Mouse (Mus musculus): ENCODE results near the gene Zmynd19. TPM values are rescaled to one million over a fixed set of nuclear protein-coding genes. Genes with fewer than 3 reads are reported as not detected.
"Not testable (repeated sequence)": the region's sequence is repeated elsewhere in the genome, so short reads cannot be mapped to it uniquely, and the experiment has no call there.

The Zmynd19 gene
- polyA plus RNA-seq, 1 experiment from 2014 or later: 20.7 TPM

DNA sequence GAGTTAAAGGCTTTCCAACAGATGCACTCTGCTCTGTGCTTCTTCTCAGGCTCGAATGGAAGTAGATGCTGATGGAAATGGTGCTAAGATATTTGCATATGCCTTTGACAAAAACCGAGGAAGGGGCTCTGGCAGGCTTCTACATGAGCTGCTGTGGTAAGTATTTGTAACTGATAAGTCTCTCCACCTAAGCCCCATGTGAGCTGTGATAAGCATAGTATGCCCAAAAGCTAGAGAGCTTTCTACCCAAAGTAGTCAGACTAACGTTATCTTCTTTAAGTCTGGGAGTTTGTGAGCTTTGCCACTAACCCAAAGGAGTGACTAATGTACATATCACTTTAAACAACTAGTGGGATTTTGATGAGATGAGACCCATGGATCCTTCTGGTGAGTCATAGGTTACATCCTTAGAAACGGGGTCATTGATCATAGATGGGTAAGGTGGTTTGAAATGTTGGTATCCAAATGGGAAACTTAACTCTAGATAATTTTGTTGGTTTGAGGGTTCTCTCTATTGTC is 3.0 kb downstream of the Zmynd19 start:
- ATAC-seq (ENCODE audit: low FRiP score): no peak
- no peak overlapping the region for H3K4me3 ChIP-seq
- peaks cover 16% of the 10 kb centered on the region for H3K4me1 ChIP-seq
- H3K9ac ChIP-seq: no peak overlapping the region
- H3K4me2 ChIP-seq (replicated peaks): no peak overlapping the region
- 92% methylated on average over 4 of the region's 4 CpGs for WGBS
- no peaks in the 10 kb centered on the region for H3K9me3 ChIP-seq (replicated peaks)
- no peak overlapping the region for H3K27ac ChIP-seq
- H3K36me3 ChIP-seq: peaks cover 56% of the 10 kb centered on the region
- H3K27me3 ChIP-seq: no peaks in the 10 kb centered on the region

GRCm38 (mm10) chr2:24960910-24961309 is 11.3 kb downstream of the Zmynd19 start:
- H3K36me3 ChIP-seq: peaks cover 59% of the 10 kb centered on the region
- no peak overlapping the region for H3K9ac ChIP-seq
- H3K4me2 ChIP-seq (replicated peaks): no peak overlapping the region
- no peak overlapping the region for H3K4me3 ChIP-seq
- no peaks in the 10 kb centered on the region for H3K27me3 ChIP-seq
- no peaks in the 10 kb centered on the region for H3K9me3 ChIP-seq (replicated peaks)
- peaks cover 12% of the 10 kb centered on the region for H3K4me1 ChIP-seq
- no peak overlapping the region for H3K27ac ChIP-seq
- WGBS: 36% methylated on average over 3 of the region's 3 CpGs
- ATAC-seq (ENCODE audit: low FRiP score): no peak

DNA sequence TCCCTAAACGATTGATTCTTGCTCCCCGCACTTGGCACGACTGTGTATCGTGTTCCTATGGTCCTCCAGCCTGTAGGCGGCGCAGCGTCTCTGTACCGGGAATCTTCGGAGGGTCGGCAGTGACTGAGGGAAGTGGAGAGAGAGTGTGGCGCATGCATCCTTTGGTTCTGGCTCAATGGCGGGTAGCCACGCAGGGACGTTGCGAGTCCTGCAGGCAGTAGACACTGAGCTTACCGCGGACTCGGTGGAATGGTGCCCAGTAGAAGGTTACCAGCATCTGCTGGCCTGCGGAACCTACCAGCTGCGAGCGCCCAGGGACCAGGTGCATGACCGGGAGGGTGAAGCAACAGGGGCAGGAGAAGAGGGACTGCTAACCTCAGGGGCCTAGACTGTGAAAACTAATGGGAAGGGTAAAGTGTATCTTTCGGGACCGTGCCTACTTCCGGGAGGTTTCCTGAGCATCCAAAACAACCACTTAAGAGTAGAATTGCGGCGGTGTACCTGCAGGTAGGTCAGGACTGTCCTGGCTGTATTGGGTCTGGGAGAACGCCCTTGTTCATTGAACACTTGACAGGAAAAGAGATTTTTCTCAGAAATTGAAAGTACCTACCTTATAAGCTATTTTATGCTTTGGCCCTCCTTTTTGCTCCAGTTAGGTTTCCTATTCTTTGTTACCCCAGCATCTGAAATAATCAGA is 12.9 kb downstream of the Zmynd19 start, which contains the start of gene Dph7:
Gene Dph7, plus strand, starts transcription at position 97 of the 697 bp plus-strand sequence.
- H3K4me3 ChIP-seq: peak within 1 kb of the TSS; percentile 68
- no peak within 1 kb of the TSS for H3K27ac ChIP-seq
- no peaks in the 10 kb centered on the region for H3K9me3 ChIP-seq (replicated peaks)
- no peaks in the 10 kb centered on the region for H3K27me3 ChIP-seq
- peaks cover 55% of the 10 kb centered on the region for H3K36me3 ChIP-seq
- peak within 1 kb of the TSS; percentile 82 for H3K4me2 ChIP-seq (replicated peaks)
- H3K9ac ChIP-seq: peak within 1 kb of the TSS; percentile 84
- ATAC-seq (ENCODE audit: low FRiP score): peak; percentile 89
- 1% methylated on average over 28 of the region's 28 CpGs for WGBS
- peaks cover 12% of the 10 kb centered on the region for H3K4me1 ChIP-seq

- Histone ChIP-seq H3K4me1 (peaks cover 11% of the 10 kb centered on the region), H3K9me3 (replicated peaks) (no peaks in the 10 kb centered on the region), H3K9ac (no peak overlapping the region), H3K36me3 (peaks cover 63% of the 10 kb centered on the region), H3K4me3 (no peak overlapping the region), H3K27me3 (no peaks in the 10 kb centered on the region), H3K27ac (no peak overlapping the region), H3K4me2 (replicated peaks) (no peak overlapping the region)
- no peak for ATAC-seq (ENCODE audit: low FRiP score)
- WGBS: 87% methylated on average over 4 of the region's 4 CpGs
These were observed 20.8 kb downstream of the Zmynd19 start for GRCm38 (mm10) chr2:24970386-24970785.

- WGBS: 2% methylated on average over 17 of the region's 17 CpGs
- Histone ChIP-seq H3K9ac (peak overlapping the region; percentile 69), H3K4me3 (peak overlapping the region; percentile 71), H3K27ac (peak overlapping the region; percentile 91), H3K4me1 (peaks cover 20% of the 10 kb centered on the region), H3K4me2 (replicated peaks) (peak overlapping the region; percentile 93), H3K36me3 (peaks cover 32% of the 10 kb centered on the region)
- ATAC-seq (ENCODE audit: low FRiP score); H3K27me3 ChIP-seq; H3K9me3 ChIP-seq (replicated peaks): not testable (repeated sequence)
These were observed 24.9 kb downstream of the Zmynd19 start for GRCm38 (mm10) chr2:24974452-24974851.

- H3K4me1 ChIP-seq: peaks cover 20% of the 10 kb centered on the region
- peak within 1 kb of the TSS; percentile 93 for H3K4me2 ChIP-seq (replicated peaks)
- H3K27me3 ChIP-seq: no peaks in the 10 kb centered on the region
- H3K9me3 ChIP-seq (replicated peaks): no peaks in the 10 kb centered on the region
- H3K9ac ChIP-seq: peak within 1 kb of the TSS; percentile 69
- ATAC-seq (ENCODE audit: low FRiP score): peak; percentile 100
- peak within 1 kb of the TSS; percentile 71 for H3K4me3 ChIP-seq
- H3K36me3 ChIP-seq: peaks cover 25% of the 10 kb centered on the region
- H3K27ac ChIP-seq: peak within 1 kb of the TSS; percentile 91
- under 1% methylated on average over 64 of the region's 64 CpGs for WGBS
These were observed 25.5 kb downstream of the Zmynd19 start, which contains the start of gene Mrpl41 for GRCm38 (mm10) chr2:24974906-24975703. Gene Mrpl41, minus strand, starts transcription at chr2:24975098.

- H3K27me3 ChIP-seq: no peaks in the 10 kb centered on the region
- WGBS: under 1% methylated on average over 16 of the region's 16 CpGs
- peak within 1 kb of the TSS; percentile 93 for H3K4me2 ChIP-seq (replicated peaks)
- peak; percentile 18 for ATAC-seq (ENCODE audit: low FRiP score)
- peak within 1 kb of the TSS; percentile 69 for H3K9ac ChIP-seq
- H3K9me3 ChIP-seq (replicated peaks): no peaks in the 10 kb centered on the region
- peak within 1 kb of the TSS; percentile 71 for H3K4me3 ChIP-seq
- peaks cover 18% of the 10 kb centered on the region for H3K36me3 ChIP-seq
- H3K27ac ChIP-seq: peak within 1 kb of the TSS; percentile 91
- peaks cover 20% of the 10 kb centered on the region for H3K4me1 ChIP-seq
These were observed 26.2 kb downstream of the Zmynd19 start, which contains the start of gene Pnpla7 for GRCm38 (mm10) chr2:24975704-24976297. Gene Pnpla7, plus strand, starts transcription at chr2:24976033.

DNA sequence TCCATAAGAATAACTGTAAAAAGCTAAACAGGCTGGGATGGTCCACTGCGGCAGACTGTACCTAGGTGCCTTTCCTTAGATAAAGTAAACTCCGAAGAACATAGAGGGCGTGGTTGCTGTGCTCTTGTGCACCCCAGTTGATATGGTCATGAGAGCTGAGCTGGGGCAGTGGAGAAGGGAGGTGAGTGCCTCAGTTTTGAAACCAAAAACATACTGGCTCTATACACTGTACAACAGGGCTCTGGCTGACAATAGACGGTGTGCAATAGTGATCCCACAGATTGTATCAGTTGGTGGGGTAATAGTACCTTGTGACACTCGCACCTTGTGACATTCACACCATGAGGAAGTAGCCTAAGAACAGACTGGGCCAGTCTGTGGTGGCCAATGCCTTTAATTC is 27.4 kb downstream of the Zmynd19 start:
- Histone ChIP-seq H3K27me3 (no peaks in the 10 kb centered on the region), H3K4me3 (no peak overlapping the region), H3K9ac (no peak overlapping the region), H3K27ac (no peak overlapping the region), H3K4me1 (peaks cover 20% of the 10 kb centered on the region), H3K9me3 (replicated peaks) (no peaks in the 10 kb centered on the region), H3K36me3 (peaks cover 8% of the 10 kb centered on the region), H3K4me2 (replicated peaks) (no peak overlapping the region)
- WGBS: 95% methylated on average over 5 of the region's 5 CpGs
- ATAC-seq (ENCODE audit: low FRiP score): no peak

GRCm38 (mm10) chr2:24987762-24988161 is 38.2 kb downstream of the Zmynd19 start:
- H3K4me3 ChIP-seq: no peak overlapping the region
- H3K27me3 ChIP-seq: no peaks in the 10 kb centered on the region
- H3K36me3 ChIP-seq: no peaks in the 10 kb centered on the region
- no peaks in the 10 kb centered on the region for H3K4me1 ChIP-seq
- 70% methylated on average over 2 of the region's 2 CpGs for WGBS
- H3K4me2 ChIP-seq (replicated peaks): no peak overlapping the region
- no peak overlapping the region for H3K9ac ChIP-seq
- no peaks in the 10 kb centered on the region for H3K9me3 ChIP-seq (replicated peaks)
- no peak for ATAC-seq (ENCODE audit: low FRiP score)
- no peak overlapping the region for H3K27ac ChIP-seq

DNA sequence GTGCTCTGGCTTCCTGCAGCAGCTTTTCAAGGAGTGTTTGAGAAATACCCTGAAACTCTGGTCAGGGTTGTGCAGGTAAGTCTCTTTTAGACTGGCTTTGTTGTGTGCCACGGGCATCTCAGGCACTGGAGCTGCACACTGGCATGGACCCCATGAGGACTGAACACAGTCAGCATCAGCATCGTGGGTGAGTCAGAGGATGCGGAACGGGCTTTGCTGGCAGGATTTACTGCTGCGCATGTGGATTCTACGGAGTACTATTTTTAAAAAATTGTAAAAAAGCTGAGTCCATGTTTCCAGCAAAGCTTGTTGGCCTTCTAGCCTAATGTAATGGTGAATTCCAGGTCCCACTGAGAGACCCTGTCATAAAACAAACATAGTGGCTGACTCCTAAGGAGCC is 45.7 kb downstream of the Zmynd19 start:
- no peak overlapping the region for H3K27ac ChIP-seq
- no peak for ATAC-seq (ENCODE audit: low FRiP score)
- H3K4me1 ChIP-seq: no peaks in the 10 kb centered on the region
- H3K4me3 ChIP-seq: no peak overlapping the region
- no peaks in the 10 kb centered on the region for H3K36me3 ChIP-seq
- no peak overlapping the region for H3K4me2 ChIP-seq (replicated peaks)
- no peak overlapping the region for H3K9ac ChIP-seq
- H3K9me3 ChIP-seq (replicated peaks): no peaks in the 10 kb centered on the region
- 95% methylated on average over 6 of the region's 6 CpGs for WGBS
- no peaks in the 10 kb centered on the region for H3K27me3 ChIP-seq

GRCm38 (mm10) chr2:24996471-24996870 is 46.9 kb downstream of the Zmynd19 start:
- no peaks in the 10 kb centered on the region for H3K9me3 ChIP-seq (replicated peaks)

More at GRCm38 (mm10) chr2:24996471-24996870, 46.9 kb downstream of the Zmynd19 start:
- Histone ChIP-seq H3K4me2 (replicated peaks) (no peak overlapping the region), H3K9ac (no peak overlapping the region), H3K27me3 (no peaks in the 10 kb centered on the region), H3K4me1 (0 out of 2 replicates have a peak, but pooled peaks cover 2% of the 10 kb centered on the region), H3K4me3 (no peak overlapping the region), H3K36me3 (no peaks in the 10 kb centered on the region), H3K27ac (no peak overlapping the region)
- no peak for ATAC-seq (ENCODE audit: low FRiP score)
- WGBS: 97% methylated on average over 2 of the region's 2 CpGs

Data from hindbrain, embryonic 12.5 days (tissue).